Comparison of ENCODE assay signal across 1 mouse cellular context in genomic region chr19:34922603-34922963, GRCm38 (mm10).
TF ChIP-seq lines count a peak whose summit lies in the region.

No protein-coding gene starts in this region.

TF ChIP-seq in MEL, 35 proteins besides CTCF, POLR2A, EP300 and RAD21 (continued from another document):
- TF ChIP-seq TBP (IDR thresholded peaks at IDR 0.05; ENCODE audit: low read depth, low read length): no peak
- TF ChIP-seq MAX (IDR thresholded peaks at IDR 0.05; ENCODE audit: low read length): peak; percentile 53
- no peak for TF ChIP-seq POLR2AphosphoS5 (IDR thresholded peaks at IDR 0.05; ENCODE audit: borderline replicate concordance, low read depth, low read length)
- no peak for TF ChIP-seq NELFE (IDR thresholded peaks at IDR 0.05; ENCODE audit: low read depth, low read length)
- no peak for TF ChIP-seq ELF1 (IDR thresholded peaks at IDR 0.05; ENCODE audit: low read depth, low read length)
- TF ChIP-seq ZKSCAN1 (IDR thresholded peaks at IDR 0.05; ENCODE audit: low read depth, low read length): no peak
- peak; percentile 75; the same call in 1 of the 2 replicates for TF ChIP-seq BHLHE40 (IDR thresholded peaks at IDR 0.05; ENCODE audit: borderline replicate concordance, low read depth, low read length)
- TF ChIP-seq MEF2A (IDR thresholded peaks at IDR 0.05; ENCODE audit: extremely low read depth, insufficient replicate concordance, low read depth, low read length, poor library complexity, severe bottlenecking): no peak
- TF ChIP-seq USF2 (IDR thresholded peaks at IDR 0.05; ENCODE audit: borderline replicate concordance in 1 of 2, insufficient read depth in 1 of 2, low read depth in 1 of 2, low read length in 2 of 2): peak in 1 of 2 experiments; percentile 64; a peak in 3 of 4 replicates
